Mouse (Mus musculus): ENCODE results near the gene Isg20l2. TPM values are rescaled to one million over a fixed set of nuclear protein-coding genes. Genes with fewer than 3 reads are reported as not detected.
A peak's percentile ranks its signal among the peaks of the same experiment; 100 is the strongest.

Gene Isg20l2
- polyA plus RNA-seq, 1 experiment from 2014 or later: 24.9 TPM

- peaks cover 19% of the 10 kb centered on the region for H3K4me1 ChIP-seq (ENCODE audit: control insufficient read depth, insufficient read depth, low read length)
Measured at GRCm38 (mm10) chr3:87982836-87983601, 52.9 kb downstream of the Isg20l2 start.

GRCm38 (mm10) chr3:87983627-87984026, 53.5 kb downstream of the Isg20l2 start:
- no peak overlapping the region for H3K4me2 ChIP-seq (ENCODE audit: low read length)
- no peak overlapping the region for H3K4me3 ChIP-seq (ENCODE audit: low read depth, low read length)
- no peak overlapping the region for H3K9ac ChIP-seq (ENCODE audit: low read depth, low read length)
- H3K4me1 ChIP-seq (ENCODE audit: control insufficient read depth, insufficient read depth, low read length): peaks cover 23% of the 10 kb centered on the region
- H3K27ac ChIP-seq (ENCODE audit: low read length): no peak overlapping the region
- H3K9me3 ChIP-seq (replicated peaks; ENCODE audit: control insufficient read depth, low read length, poor library complexity, severe bottlenecking): no peaks in the 10 kb centered on the region
- 42% methylated on average over 6 of the region's 6 CpGs for WGBS
- no peaks in the 10 kb centered on the region for H3K27me3 ChIP-seq (ENCODE audit: control insufficient read depth, insufficient read depth, low read depth, low read length)
- no peak for ATAC-seq
- H3K36me3 ChIP-seq (ENCODE audit: control insufficient read depth, insufficient read depth, low read length): no peaks in the 10 kb centered on the region

More at GRCm38 (mm10) chr3:87982836-87983601, 52.9 kb downstream of the Isg20l2 start:
- no peak for ATAC-seq
- Histone ChIP-seq H3K4me2 (ENCODE audit: low read length) (no peak overlapping the region), H3K9ac (ENCODE audit: low read depth, low read length) (peak overlapping the region; percentile 42), H3K9me3 (replicated peaks; ENCODE audit: control insufficient read depth, low read length, poor library complexity, severe bottlenecking) (no peaks in the 10 kb centered on the region), H3K36me3 (ENCODE audit: control insufficient read depth, insufficient read depth, low read length) (no peaks in the 10 kb centered on the region), H3K27ac (ENCODE audit: low read length) (peak overlapping the region; percentile 51), H3K4me3 (ENCODE audit: low read depth, low read length) (no peak overlapping the region), H3K27me3 (ENCODE audit: control insufficient read depth, insufficient read depth, low read depth, low read length) (no peaks in the 10 kb centered on the region)
- WGBS: 8% methylated on average over 13 of the region's 13 CpGs

- ATAC-seq: no peak
- no peaks in the 10 kb centered on the region for H3K9me3 ChIP-seq (replicated peaks; ENCODE audit: control insufficient read depth, low read length, poor library complexity, severe bottlenecking)
- no peak overlapping the region for H3K4me2 ChIP-seq (ENCODE audit: low read length)
- H3K36me3 ChIP-seq (ENCODE audit: control insufficient read depth, insufficient read depth, low read length): no peaks in the 10 kb centered on the region
- H3K27me3 ChIP-seq (ENCODE audit: control insufficient read depth, insufficient read depth, low read depth, low read length): no peaks in the 10 kb centered on the region
- H3K27ac ChIP-seq (ENCODE audit: low read length): no peak overlapping the region
- no peak overlapping the region for H3K4me3 ChIP-seq (ENCODE audit: low read depth, low read length)
- WGBS: 35% methylated on average over 3 of the region's 3 CpGs
- no peak overlapping the region for H3K9ac ChIP-seq (ENCODE audit: low read depth, low read length)
- peaks cover 23% of the 10 kb centered on the region for H3K4me1 ChIP-seq (ENCODE audit: control insufficient read depth, insufficient read depth, low read length)
Measured at GRCm38 (mm10) chr3:87984094-87984493, 54.0 kb downstream of the Isg20l2 start.

GRCm38 (mm10) chr3:87985505-87986320, 55.6 kb downstream of the Isg20l2 start:
- peaks cover 23% of the 10 kb centered on the region for H3K4me1 ChIP-seq (ENCODE audit: control insufficient read depth, insufficient read depth, low read length)
- no peaks in the 10 kb centered on the region for H3K36me3 ChIP-seq (ENCODE audit: control insufficient read depth, insufficient read depth, low read length)
- no peak overlapping the region for H3K4me2 ChIP-seq (ENCODE audit: low read length)
- no peak overlapping the region for H3K4me3 ChIP-seq (ENCODE audit: low read depth, low read length)
- H3K9ac ChIP-seq (ENCODE audit: low read depth, low read length): no peak overlapping the region
- H3K27ac ChIP-seq (ENCODE audit: low read length): no peak overlapping the region
- H3K27me3 ChIP-seq (ENCODE audit: control insufficient read depth, insufficient read depth, low read depth, low read length): peaks cover 2% of the 10 kb centered on the region; the same call in 1 of the 2 replicates
- no peak for ATAC-seq
- H3K9me3 ChIP-seq (replicated peaks; ENCODE audit: control insufficient read depth, low read length, poor library complexity, severe bottlenecking): no peaks in the 10 kb centered on the region
- 24% methylated on average over 12 of the region's 12 CpGs for WGBS

- Histone ChIP-seq H3K9ac (ENCODE audit: low read depth, low read length) (peak overlapping the region; percentile 49; the same call in 1 of the 2 replicates), H3K4me3 (ENCODE audit: low read depth, low read length) (peak overlapping the region; percentile 32), H3K27me3 (ENCODE audit: control insufficient read depth, insufficient read depth, low read depth, low read length) (peaks cover 2% of the 10 kb centered on the region; the same call in 1 of the 2 replicates), H3K36me3 (ENCODE audit: control insufficient read depth, insufficient read depth, low read length) (no peaks in the 10 kb centered on the region), H3K27ac (ENCODE audit: low read length) (peak overlapping the region; percentile 24), H3K4me1 (ENCODE audit: control insufficient read depth, insufficient read depth, low read length) (peaks cover 23% of the 10 kb centered on the region), H3K9me3 (replicated peaks; ENCODE audit: control insufficient read depth, low read length, poor library complexity, severe bottlenecking) (no peaks in the 10 kb centered on the region), H3K4me2 (ENCODE audit: low read length) (peak overlapping the region; percentile 51)
- peak; percentile 79 for ATAC-seq
- 0% methylated on average over 17 of the region's 17 CpGs for WGBS
Measured at GRCm38 (mm10) chr3:87986868-87987267, 56.8 kb downstream of the Isg20l2 start.

- under 1% methylated on average over 15 of the region's 15 CpGs for WGBS
- Histone ChIP-seq H3K9me3 (replicated peaks; ENCODE audit: control insufficient read depth, low read length, poor library complexity, severe bottlenecking) (no peaks in the 10 kb centered on the region), H3K9ac (ENCODE audit: low read depth, low read length) (peak overlapping the region; percentile 49), H3K4me1 (ENCODE audit: control insufficient read depth, insufficient read depth, low read length) (peaks cover 19% of the 10 kb centered on the region), H3K27me3 (ENCODE audit: control insufficient read depth, insufficient read depth, low read depth, low read length) (peaks cover 4% of the 10 kb centered on the region; the same call in 1 of the 2 replicates), H3K36me3 (ENCODE audit: control insufficient read depth, insufficient read depth, low read length) (no peaks in the 10 kb centered on the region), H3K27ac (ENCODE audit: low read length) (peak overlapping the region; percentile 24), H3K4me2 (ENCODE audit: low read length) (peak overlapping the region; percentile 51), H3K4me3 (ENCODE audit: low read depth, low read length) (peak overlapping the region; percentile 32)
- peak; percentile 79 for ATAC-seq
Measured at GRCm38 (mm10) chr3:87987633-87988032, 57.5 kb downstream of the Isg20l2 start.

GRCm38 (mm10) chr3:87988068-87988467, 58.0 kb downstream of the Isg20l2 start:
- Histone ChIP-seq H3K9ac (ENCODE audit: low read depth, low read length) (peak overlapping the region; percentile 33), H3K36me3 (ENCODE audit: control insufficient read depth, insufficient read depth, low read length) (no peaks in the 10 kb centered on the region), H3K27me3 (ENCODE audit: control insufficient read depth, insufficient read depth, low read depth, low read length) (peaks cover 8% of the 10 kb centered on the region), H3K4me1 (ENCODE audit: control insufficient read depth, insufficient read depth, low read length) (peaks cover 16% of the 10 kb centered on the region), H3K9me3 (replicated peaks; ENCODE audit: control insufficient read depth, low read length, poor library complexity, severe bottlenecking) (no peaks in the 10 kb centered on the region), H3K27ac (ENCODE audit: low read length) (peak overlapping the region; percentile 24), H3K4me3 (ENCODE audit: low read depth, low read length) (peak overlapping the region; percentile 32), H3K4me2 (ENCODE audit: low read length) (peak overlapping the region; percentile 51)
- peak; percentile 16 for ATAC-seq
- WGBS: 9% methylated on average over 15 of the region's 15 CpGs

- H3K9ac ChIP-seq (ENCODE audit: low read depth, low read length): no peak overlapping the region
- no peak for ATAC-seq
- H3K4me3 ChIP-seq (ENCODE audit: low read depth, low read length): no peak overlapping the region
- no peak overlapping the region for H3K4me2 ChIP-seq (ENCODE audit: low read length)
- 38% methylated on average over 10 of the region's 10 CpGs for WGBS
- peaks cover 15% of the 10 kb centered on the region for H3K4me1 ChIP-seq (ENCODE audit: control insufficient read depth, insufficient read depth, low read length)
- H3K27me3 ChIP-seq (ENCODE audit: control insufficient read depth, insufficient read depth, low read depth, low read length): peaks cover 22% of the 10 kb centered on the region
- H3K27ac ChIP-seq (ENCODE audit: low read length): no peak overlapping the region
- no peaks in the 10 kb centered on the region for H3K9me3 ChIP-seq (replicated peaks; ENCODE audit: control insufficient read depth, low read length, poor library complexity, severe bottlenecking)
- no peaks in the 10 kb centered on the region for H3K36me3 ChIP-seq (ENCODE audit: control insufficient read depth, insufficient read depth, low read length)
Measured at GRCm38 (mm10) chr3:87989935-87990334, 59.8 kb downstream of the Isg20l2 start.
